Mouse (Mus musculus): ENCODE data around the gene Brms1. TPM values are rescaled to one million over a fixed set of nuclear protein-coding genes. Genes with fewer than 3 reads are reported as not detected.

The Brms1 gene
- total and polyA plus RNA-seq, 2 experiments from 2014 or later: 1.9 to 20.4 TPM

DNA sequence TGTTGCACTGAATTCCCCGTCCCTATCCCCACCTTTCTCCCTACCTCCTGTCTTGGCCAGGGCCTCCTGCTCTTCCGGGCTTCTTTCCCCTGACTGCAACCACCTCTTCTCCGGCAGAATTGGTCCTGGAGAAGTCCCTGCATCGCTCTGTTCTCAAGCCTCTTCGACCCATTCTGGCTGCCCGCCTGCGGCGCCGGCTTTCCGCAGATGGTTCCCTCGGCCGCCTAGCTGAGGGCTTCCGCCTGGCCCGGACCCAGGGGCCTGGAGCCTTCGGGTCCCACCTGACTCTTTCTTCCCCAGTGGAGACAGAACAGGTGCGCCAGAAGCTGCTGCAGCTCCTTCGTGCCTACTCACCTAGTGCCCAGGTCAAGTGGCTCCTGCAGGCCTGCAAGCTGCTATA is 11.7 kb downstream of the Brms1 start:
- ATAC-seq (ENCODE audit: insufficient read depth, low read depth) (no peak), DNase-seq (ENCODE audit: low spot score) (no peak)
- Histone ChIP-seq H3K27ac (ENCODE audit: low read depth) (no peak overlapping the region), H3K27me3 (ENCODE audit: control insufficient read depth, insufficient read depth, low read length) (peaks cover 17% of the 10 kb centered on the region; the same call in 1 of the 2 replicates), H3K9ac (replicated peaks; ENCODE audit: low read depth, low read length) (no peak overlapping the region), H3K4me2 (ENCODE audit: low read depth, low read length) (no peak overlapping the region), H3K9me3 (replicated peaks; ENCODE audit: control insufficient read depth, low read length) (no peaks in the 10 kb centered on the region), H3K4me1 (ENCODE audit: control insufficient read depth, insufficient read depth) (peaks cover 10% of the 10 kb centered on the region), H3K4me3 (ENCODE audit: low read depth, low read length) (no peak overlapping the region), H3K36me3 (replicated peaks; ENCODE audit: control insufficient read depth, insufficient read depth, low read length) (peaks cover 20% of the 10 kb centered on the region)
- WGBS: 70% methylated on average over 17 of the region's 17 CpGs
- TF ChIP-seq CTCF (IDR thresholded peaks at IDR 0.05; ENCODE audit: low read depth): no peak
- TF ChIP-seq EP300 (IDR thresholded peaks at IDR 0.05; ENCODE audit: low read depth): no peak

- Histone ChIP-seq H3K36me3 (replicated peaks; ENCODE audit: control insufficient read depth, insufficient read depth, low read length) (peaks cover 9% of the 10 kb centered on the region), H3K27ac (ENCODE audit: low read depth) (no peak overlapping the region), H3K9ac (replicated peaks; ENCODE audit: low read depth, low read length) (no peak overlapping the region), H3K9me3 (replicated peaks; ENCODE audit: control insufficient read depth, low read length) (no peaks in the 10 kb centered on the region), H3K4me1 (ENCODE audit: control insufficient read depth, insufficient read depth) (peaks cover 13% of the 10 kb centered on the region), H3K27me3 (ENCODE audit: control insufficient read depth, insufficient read depth, low read length) (peaks cover 17% of the 10 kb centered on the region; the same call in 1 of the 2 replicates), H3K4me3 (ENCODE audit: low read depth, low read length) (no peak overlapping the region), H3K4me2 (ENCODE audit: low read depth, low read length) (no peak overlapping the region)
- TF ChIP-seq EP300 (IDR thresholded peaks at IDR 0.05; ENCODE audit: low read depth) (no peak), CTCF (IDR thresholded peaks at IDR 0.05; ENCODE audit: low read depth) (peak; percentile 55)
- DNase-seq (ENCODE audit: low spot score) (no peak), ATAC-seq (ENCODE audit: insufficient read depth, low read depth) (no peak)
- WGBS: 28% methylated on average over 9 of the region's 9 CpGs
These were observed 12.8 kb downstream of the Brms1 start for GRCm38 (mm10) chr19:5053909-5054308.

GRCm38 (mm10) chr19:5056251-5056650 is 15.1 kb downstream of the Brms1 start:
- no peak overlapping the region for H3K4me3 ChIP-seq (ENCODE audit: low read depth, low read length)
- H3K4me2 ChIP-seq (ENCODE audit: low read depth, low read length): no peak overlapping the region
- H3K27me3 ChIP-seq (ENCODE audit: control insufficient read depth, insufficient read depth, low read length): peaks cover 17% of the 10 kb centered on the region; the same call in 1 of the 2 replicates
- ATAC-seq (ENCODE audit: insufficient read depth, low read depth) (0 out of 2 replicates have a peak, but pooled peaks have one; percentile 2), DNase-seq (ENCODE audit: low spot score) (no peak)
- WGBS: 14% methylated on average over 6 of the region's 6 CpGs
- peaks cover 18% of the 10 kb centered on the region for H3K4me1 ChIP-seq (ENCODE audit: control insufficient read depth, insufficient read depth)
- H3K9me3 ChIP-seq (replicated peaks; ENCODE audit: control insufficient read depth, low read length): no peaks in the 10 kb centered on the region
- no peak overlapping the region for H3K9ac ChIP-seq (replicated peaks; ENCODE audit: low read depth, low read length)
- H3K27ac ChIP-seq (ENCODE audit: low read depth): no peak overlapping the region
- no peaks in the 10 kb centered on the region for H3K36me3 ChIP-seq (replicated peaks; ENCODE audit: control insufficient read depth, insufficient read depth, low read length)
- peak; percentile 59 for TF ChIP-seq CTCF (IDR thresholded peaks at IDR 0.05; ENCODE audit: low read depth)
- TF ChIP-seq EP300 (IDR thresholded peaks at IDR 0.05; ENCODE audit: low read depth): no peak

- ATAC-seq (ENCODE audit: insufficient read depth, low read depth) (no peak), DNase-seq (ENCODE audit: low spot score) (no peak)
- Histone ChIP-seq H3K27me3 (ENCODE audit: control insufficient read depth, insufficient read depth, low read length) (peaks cover 7% of the 10 kb centered on the region; the same call in 1 of the 2 replicates), H3K4me1 (ENCODE audit: control insufficient read depth, insufficient read depth) (peaks cover 16% of the 10 kb centered on the region; the same call in 1 of the 2 replicates), H3K4me3 (ENCODE audit: low read depth, low read length) (no peak overlapping the region), H3K36me3 (replicated peaks; ENCODE audit: control insufficient read depth, insufficient read depth, low read length) (no peaks in the 10 kb centered on the region), H3K9me3 (replicated peaks; ENCODE audit: control insufficient read depth, low read length) (no peaks in the 10 kb centered on the region), H3K4me2 (ENCODE audit: low read depth, low read length) (no peak overlapping the region), H3K27ac (ENCODE audit: low read depth) (peak overlapping the region; percentile 66), H3K9ac (replicated peaks; ENCODE audit: low read depth, low read length) (no peak overlapping the region)
- WGBS: 32% methylated on average over 16 of the region's 16 CpGs
- TF ChIP-seq EP300 (IDR thresholded peaks at IDR 0.05; ENCODE audit: low read depth) (no peak), CTCF (IDR thresholded peaks at IDR 0.05; ENCODE audit: low read depth) (no peak)
These were observed 17.0 kb downstream of the Brms1 start for GRCm38 (mm10) chr19:5057876-5058775.

- DNase-seq (ENCODE audit: low spot score) (no peak), ATAC-seq (ENCODE audit: insufficient read depth, low read depth) (peak; percentile 32)
- Histone ChIP-seq H3K36me3 (replicated peaks; ENCODE audit: control insufficient read depth, insufficient read depth, low read length) (no peaks in the 10 kb centered on the region), H3K4me2 (ENCODE audit: low read depth, low read length) (no peak overlapping the region), H3K4me1 (ENCODE audit: control insufficient read depth, insufficient read depth) (peaks cover 16% of the 10 kb centered on the region; the same call in 1 of the 2 replicates), H3K27ac (ENCODE audit: low read depth) (peak overlapping the region; percentile 66), H3K4me3 (ENCODE audit: low read depth, low read length) (no peak overlapping the region), H3K9me3 (replicated peaks; ENCODE audit: control insufficient read depth, low read length) (no peaks in the 10 kb centered on the region), H3K9ac (replicated peaks; ENCODE audit: low read depth, low read length) (0 out of 2 replicates have a peak overlapping the region, but pooled peaks have one; percentile 32), H3K27me3 (ENCODE audit: control insufficient read depth, insufficient read depth, low read length) (0 out of 2 replicates have a peak, but pooled peaks cover 3% of the 10 kb centered on the region)
- WGBS: 25% methylated on average over 10 of the region's 10 CpGs
- TF ChIP-seq EP300 (IDR thresholded peaks at IDR 0.05; ENCODE audit: low read depth) (no peak), CTCF (IDR thresholded peaks at IDR 0.05; ENCODE audit: low read depth) (no peak)
These were observed 17.9 kb downstream of the Brms1 start for GRCm38 (mm10) chr19:5058801-5059771.

Data from heart, postnatal 0 days (tissue).